Mouse (Mus musculus): Measurements from ENCODE around the gene C1d.

DNA sequence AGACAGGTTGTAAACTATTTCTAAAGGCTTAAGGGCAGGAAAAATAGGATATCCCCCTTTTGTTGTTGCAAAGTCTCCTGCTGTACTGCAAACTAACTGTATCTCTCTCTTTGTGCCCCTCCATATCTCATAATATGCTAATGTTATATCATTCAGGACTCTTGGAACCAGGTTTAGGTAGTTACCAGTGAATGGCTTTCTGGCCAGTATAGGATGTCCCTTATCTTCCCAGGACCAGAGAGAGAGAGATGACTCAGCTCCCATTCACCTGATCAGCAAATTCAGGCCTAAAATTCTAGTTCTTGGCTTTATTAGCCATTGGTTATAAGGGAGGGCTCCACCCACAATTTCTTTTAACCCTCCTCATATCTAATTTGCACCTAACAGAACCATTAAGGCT, 31.5 kb downstream of the C1d start:
- TF ChIP-seq CTCF (IDR thresholded peaks at IDR 0.05; ENCODE audit: control insufficient read depth, insufficient read depth, insufficient replicate concordance, low read depth, low read length) = no peak
- no peak for TF ChIP-seq POLR2A (IDR thresholded peaks at IDR 0.05; ENCODE audit: control insufficient read depth, low read depth, low read length)
